Mouse (Mus musculus): ENCODE data around the gene Entpd1.

- no peak for TF ChIP-seq CTCF (IDR thresholded peaks at IDR 0.05; ENCODE audit: borderline replicate concordance, insufficient read depth, low read length)
- no peak for TF ChIP-seq POLR2A (IDR thresholded peaks at IDR 0.05; ENCODE audit: low read depth, low read length)
These were observed 114.0 kb downstream of the Entpd1 start for GRCm38 (mm10) chr19:40726148-40726547.

Data from embryonic fibroblast, embryonic 13.5 days (primary cell).